Mouse (Mus musculus) bone marrow macrophage, adult 2 months (primary cell): ENCODE measurements around the gene Pacs1.

Source experiments
- CTCF ChIP-seq: IDR thresholded peaks from 2 replicates; pipeline ENCODE4 v1.5.1; 2012; ENCODE audit warnings: low read depth, mild to moderate bottlenecking, low read length, moderate library complexity
- POLR2A ChIP-seq: IDR thresholded peaks from 2 replicates; pipeline ENCODE4 v1.6.1; 2012; ENCODE audit warnings: mild to moderate bottlenecking, low read depth, low read length, borderline replicate concordance

DNA sequence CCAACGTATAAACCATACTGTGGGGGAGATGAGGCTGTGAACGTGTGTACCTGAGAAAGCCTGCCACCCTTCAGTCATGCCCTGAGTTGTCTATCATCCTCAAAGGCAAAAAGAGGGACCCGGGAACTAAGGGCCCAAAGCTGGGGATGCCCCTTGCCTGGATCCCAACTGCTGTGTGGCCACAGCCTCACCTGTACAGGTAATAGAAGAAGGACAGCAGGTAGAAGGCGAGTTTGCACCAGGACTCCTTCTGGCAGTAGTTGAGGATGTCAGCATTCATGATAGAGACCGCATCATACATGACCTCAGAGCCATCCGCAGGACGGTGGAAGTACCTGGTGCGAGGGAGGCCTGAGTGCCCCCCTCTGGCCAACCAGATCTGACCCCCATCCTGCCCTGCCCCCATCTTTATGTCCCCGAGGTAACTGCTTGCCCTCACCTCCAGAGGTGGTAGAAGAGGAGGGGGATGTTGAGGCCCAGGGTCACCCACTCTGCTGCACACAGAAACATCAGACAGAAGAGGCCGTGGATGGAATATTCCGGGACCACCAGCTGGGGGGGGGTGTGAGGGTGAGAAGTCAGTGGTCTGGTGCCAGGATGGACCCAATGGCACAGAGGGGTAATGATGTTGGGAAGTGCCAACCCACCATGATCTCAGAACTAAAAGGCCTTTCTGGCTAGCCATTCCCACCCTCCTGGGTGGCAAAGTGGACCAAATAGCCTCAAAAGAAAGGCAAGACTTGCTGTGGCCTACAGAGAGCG lies 179.3 kb downstream of the Pacs1 start:
- no peak for TF ChIP-seq POLR2A
- TF ChIP-seq CTCF: no peak
